Mouse (Mus musculus): Measurements from ENCODE around the gene Iqch.

Iqch gene

DNA sequence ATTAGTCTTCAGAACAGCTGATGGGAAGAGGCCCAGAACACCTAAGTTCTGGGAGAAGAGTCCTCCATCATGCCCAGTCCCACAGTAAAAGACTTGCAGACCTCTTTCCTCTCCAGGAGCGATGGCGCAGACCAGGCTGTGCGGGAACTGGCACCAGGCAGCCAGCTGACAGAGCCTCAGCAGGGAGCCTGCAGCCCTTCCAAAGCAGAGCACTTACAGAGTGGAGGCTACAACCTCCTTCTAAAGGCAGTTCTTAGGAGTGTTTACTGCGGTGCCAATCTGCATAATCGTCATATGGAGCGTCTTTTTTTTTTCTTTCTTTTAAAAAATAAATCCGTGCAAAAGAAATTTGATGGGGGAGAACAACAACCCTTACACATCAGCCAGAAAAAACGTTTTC lies 229.8 kb downstream of the Iqch start:
- H3K36me3 ChIP-seq (ENCODE audit: control insufficient read depth, insufficient read depth, low read length, poor library complexity, severe bottlenecking), result no peaks in the 10 kb centered on the region; the same call in none of the 2 replicates
- H3K27me3 ChIP-seq (ENCODE audit: control insufficient read depth, insufficient read depth, low read length, poor library complexity, severe bottlenecking), result no peaks in the 10 kb centered on the region
- DNase-seq (ENCODE audit: low read depth, low spot score), result no peak
